Mouse (Mus musculus) testis, adult 2 months (tissue): ENCODE data around the gene Tnfsf13.

Source experiments
- CTCF ChIP-seq: fragments of 200-500 bp; IDR thresholded peaks from 2 replicates; pipeline ENCODE4 v1.5.1; 2012; ENCODE audit warnings: low read depth, mild to moderate bottlenecking, inconsistent platforms, low read length, moderate library complexity; ENCODE audit not compliant: control insufficient read depth, insufficient read depth, insufficient replicate concordance
- POLR2A ChIP-seq: fragments of 200-500 bp; IDR thresholded peaks from 2 replicates; pipeline ENCODE4 v1.6.1; 2012; ENCODE audit warnings: low read depth, mild to moderate bottlenecking, inconsistent platforms, low read length, moderate library complexity; ENCODE audit not compliant: control insufficient read depth

GRCm38 (mm10) chr11:69710470-69710869, 24.9 kb upstream of the Tnfsf13 start:
- no peak for TF ChIP-seq CTCF
- no peak for TF ChIP-seq POLR2A
